Mouse (Mus musculus) right cerebral cortex, postnatal 36 days (tissue): ENCODE measurements around the gene Pou6f1.
"Not testable (repeated sequence)": the region's sequence is repeated elsewhere in the genome, so short reads cannot be mapped to it uniquely, and the experiment has no call there.

Experiments used
- DNase-seq, 2 experiments: peaks; one replicate each; pipeline ENCODE4 v3.0.0; 2022; ENCODE audit warnings: low spot score in 2 of 2, mixed read lengths in 1 of 2

The Pou6f1 gene

DNA sequence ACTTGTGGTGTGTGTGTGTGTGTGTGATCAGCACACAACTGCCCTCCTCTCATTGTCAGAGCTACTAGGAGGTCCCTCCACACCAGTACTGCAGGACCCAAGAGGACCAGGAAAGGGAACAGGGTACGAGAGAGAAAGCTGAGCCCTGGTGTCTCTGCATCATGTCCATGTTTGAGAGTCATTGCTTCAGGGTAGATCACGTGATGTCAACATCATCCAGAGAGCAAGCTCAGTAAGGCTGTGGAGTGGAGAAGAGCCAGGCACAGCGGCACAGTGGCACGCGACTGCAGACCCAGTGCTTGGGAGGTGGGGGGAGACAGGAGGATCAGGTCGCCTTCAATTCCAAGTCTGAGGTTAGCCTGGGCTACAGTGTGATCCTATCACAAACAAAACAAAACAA, 23.4 kb downstream of the Pou6f1 start:
- no peak for DNase-seq

DNA sequence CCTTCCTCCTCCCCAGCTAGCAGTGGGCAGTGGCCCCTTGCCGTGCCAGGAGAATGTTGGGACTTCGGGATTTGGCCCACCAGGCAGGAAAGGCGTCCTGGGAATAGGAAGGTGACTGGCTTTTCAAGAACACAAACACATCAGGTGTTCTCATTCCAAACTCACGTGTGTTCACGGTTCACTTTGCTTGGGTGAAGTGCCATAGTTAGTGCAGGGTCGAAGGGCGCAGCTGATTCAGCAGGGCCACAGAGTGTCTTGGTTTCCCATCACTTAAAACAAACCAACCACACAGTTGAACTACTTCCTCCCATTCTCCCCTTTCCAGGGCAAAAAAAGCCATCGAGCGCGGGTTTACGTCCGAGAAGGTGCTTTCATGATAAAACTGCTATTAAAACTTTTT, 24.4 kb downstream of the Pou6f1 start:
- no peak for DNase-seq

DNA sequence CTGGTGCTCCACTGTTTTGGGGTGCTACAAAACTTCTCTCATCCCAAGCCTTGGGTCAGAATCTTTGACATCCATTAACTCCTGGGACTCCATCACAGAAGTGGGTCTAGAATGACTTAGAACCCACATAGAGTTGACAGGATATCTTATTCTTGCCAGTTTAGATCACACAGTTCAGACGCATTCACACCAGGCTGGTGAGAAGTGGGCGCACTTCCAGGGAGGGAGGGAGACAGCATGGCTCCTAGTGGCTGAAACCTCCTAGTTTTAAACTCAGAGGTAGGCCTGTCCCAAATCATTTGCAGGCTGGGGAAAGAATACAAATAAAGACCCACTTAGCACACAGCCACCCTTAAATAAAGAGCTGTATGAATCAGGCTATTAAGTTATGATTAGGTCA, 25.4 kb downstream of the Pou6f1 start:
- DNase-seq: no peak

DNA sequence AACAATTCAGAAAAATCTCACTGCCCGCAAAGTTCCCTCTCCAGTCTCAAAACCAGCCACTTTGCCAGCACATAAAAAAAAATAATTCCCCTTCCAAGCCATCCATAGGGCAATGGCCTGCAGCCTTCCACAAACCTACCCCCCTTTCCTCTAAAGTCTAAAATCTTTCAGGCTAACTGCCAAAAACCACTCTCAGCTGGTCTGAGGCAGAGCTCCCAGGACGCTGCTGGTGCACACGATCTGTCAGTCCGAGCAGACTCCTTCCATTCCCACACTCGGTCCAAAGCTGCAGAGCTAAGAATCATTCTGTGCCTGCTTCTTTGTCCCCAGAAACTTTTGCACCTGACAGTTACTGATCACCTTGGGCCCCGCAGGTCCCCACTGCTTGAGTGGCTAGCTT, 25.8 kb downstream of the Pou6f1 start:
- no peak for DNase-seq

- DNase-seq: no peak
Observed at GRCm38 (mm10) chr15:100569239-100569638, 30.5 kb downstream of the Pou6f1 start.

DNA sequence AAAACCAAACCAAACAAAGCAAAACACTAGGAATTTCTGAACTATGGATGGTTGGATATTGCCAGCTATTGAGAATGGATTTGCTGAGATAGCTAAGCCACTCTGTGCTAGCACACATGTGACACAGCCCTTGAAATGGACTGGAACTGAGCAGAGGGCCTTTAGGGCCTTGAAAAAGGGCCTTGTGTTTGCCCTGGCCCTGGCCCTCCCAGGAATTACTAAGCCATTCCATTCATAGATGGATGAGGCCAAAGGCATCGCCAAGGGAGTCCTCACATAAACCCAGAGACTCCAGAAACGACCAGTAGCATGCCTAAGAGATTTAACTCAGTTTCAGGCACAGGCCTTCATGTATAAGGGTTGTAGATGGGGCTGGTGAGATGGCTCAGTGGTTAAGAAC, 33.3 kb downstream of the Pou6f1 start:
- no peak for DNase-seq

DNA sequence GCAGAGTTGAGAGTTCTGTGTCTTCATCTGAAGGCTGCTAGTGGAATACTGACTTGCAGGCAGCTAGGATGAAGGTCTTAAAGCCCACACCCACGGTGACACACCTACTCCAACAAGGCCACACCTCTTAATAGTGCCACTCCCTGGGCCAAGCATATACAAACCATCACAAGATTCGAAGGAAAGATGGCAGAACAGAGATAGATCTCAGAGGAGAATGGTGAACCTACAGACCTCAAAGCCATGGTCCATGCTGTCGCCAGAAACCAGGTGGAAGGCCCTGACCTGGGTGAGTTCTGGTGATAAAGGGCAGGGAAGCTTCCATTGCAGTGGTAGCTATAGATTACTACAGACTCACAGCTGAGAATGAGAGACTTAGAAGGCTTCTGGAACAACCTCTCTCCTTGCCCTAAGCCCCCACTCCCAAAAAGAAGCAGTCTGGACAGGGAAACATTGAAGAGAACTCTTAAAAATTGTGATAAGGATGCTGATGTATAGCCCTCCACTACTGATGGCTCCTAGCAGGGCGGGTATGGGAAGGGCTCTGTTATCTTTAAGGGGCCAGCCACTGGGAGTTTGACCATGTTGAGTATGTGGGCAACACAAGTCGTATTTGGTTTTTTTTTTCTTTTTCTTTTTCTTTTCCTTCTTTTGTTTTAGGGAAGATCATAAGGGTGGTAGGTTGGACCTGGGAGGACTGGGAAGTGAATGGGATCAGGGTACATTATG, 41.9 kb downstream of the Pou6f1 start:
- no peak for DNase-seq

DNA sequence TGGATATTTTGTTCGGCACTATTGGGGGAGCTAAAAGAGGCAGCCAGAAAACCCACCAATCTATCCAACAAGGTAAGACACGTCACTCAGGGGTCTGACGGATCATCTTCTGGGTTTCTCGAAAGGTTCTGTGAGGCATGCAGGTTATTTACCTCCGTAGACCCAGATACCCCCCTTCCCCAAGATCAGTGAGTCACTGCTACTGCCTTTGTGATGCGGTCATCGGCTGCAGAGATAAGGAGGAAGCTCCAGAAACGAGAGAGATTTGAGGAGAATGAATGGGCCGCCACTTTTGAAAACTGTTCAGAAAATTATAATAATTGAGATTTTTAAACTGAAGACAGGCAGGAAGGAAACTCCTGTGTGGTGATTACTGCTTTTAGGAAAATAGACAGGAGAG, 43.4 kb downstream of the Pou6f1 start:
- DNase-seq: no peak

- no peak for DNase-seq
Observed at GRCm38 (mm10) chr15:100555965-100556364, 43.8 kb downstream of the Pou6f1 start.

DNA sequence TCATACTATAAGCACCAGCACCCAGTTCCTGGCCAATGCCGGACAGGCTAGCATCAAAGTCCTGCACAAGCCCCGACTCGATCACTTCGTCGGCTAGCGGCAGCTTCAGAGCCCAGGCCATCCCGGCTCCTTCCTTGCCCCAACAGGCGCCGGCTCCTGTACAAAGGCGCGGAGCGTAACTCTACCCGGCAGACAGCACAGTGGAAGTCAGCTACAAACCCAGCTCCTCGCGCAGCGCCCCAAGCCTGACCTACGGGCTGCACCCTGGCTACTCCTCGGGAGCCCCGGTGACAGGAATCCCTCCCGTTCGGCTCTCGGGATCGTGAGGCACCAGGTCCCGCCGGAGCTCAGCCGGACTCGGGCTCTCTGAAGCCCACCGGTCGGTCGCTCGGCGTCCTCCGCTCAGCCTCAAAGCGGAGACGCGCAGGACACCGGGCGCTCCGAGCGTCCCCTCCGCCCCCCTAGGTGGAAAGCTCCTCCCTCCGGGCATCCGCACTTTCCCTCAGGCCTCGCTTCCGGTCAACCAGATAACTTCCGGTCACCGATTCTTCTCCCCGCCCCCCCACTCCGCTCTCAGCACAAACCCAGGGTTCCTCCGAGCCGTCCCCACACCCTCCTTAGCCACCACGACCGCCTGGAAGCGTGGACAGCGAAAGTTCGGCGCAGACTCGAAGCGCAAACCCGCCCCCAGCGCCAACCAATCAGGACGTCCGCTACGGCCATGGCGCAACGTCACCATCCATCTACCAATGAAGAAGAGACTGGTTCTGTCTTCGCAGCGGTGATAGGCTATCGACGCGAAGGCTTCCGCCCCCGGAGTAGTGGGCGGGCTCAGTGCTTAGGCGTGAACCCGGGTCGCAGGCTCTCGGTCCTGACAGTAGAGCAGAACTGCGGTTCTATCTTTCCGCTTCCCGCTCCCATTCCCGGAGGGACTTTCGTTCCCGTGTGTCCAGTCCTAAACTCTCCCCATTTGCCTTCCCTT, 48.2 kb downstream of the Pou6f1 start, which contains the start of gene Tfcp2:
TSS of gene Tfcp2 (minus strand) at position 683 of the 982 bp plus-strand sequence.
- DNase-seq: peak; percentile 99

DNA sequence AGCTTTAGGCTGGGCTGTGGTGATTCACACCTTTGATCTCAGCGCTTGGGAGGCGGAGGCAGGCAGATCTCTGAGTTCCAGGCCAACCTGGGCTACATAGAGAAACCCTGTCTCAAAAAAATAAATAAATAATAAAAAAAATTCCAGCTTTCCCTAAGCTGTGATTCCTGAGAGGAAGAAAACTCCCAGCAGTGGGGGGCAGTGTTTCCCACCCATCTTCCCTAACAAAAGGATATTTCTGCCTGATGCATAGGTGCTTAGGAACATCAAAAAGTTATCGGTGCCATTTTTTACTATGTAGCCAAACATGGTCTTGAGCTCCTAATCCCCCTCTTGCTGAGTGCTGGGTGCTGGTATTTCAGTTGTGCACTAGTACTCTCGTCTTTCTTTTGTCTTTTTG, 49.5 kb downstream of the Pou6f1 start:
- no peak for DNase-seq

GRCm38 (mm10) chr15:100543651-100544030, 56.1 kb downstream of the Pou6f1 start:
- DNase-seq: not testable (repeated sequence)

- DNase-seq: not testable (repeated sequence)
Observed at GRCm38 (mm10) chr15:100542876-100543650, 56.7 kb downstream of the Pou6f1 start.

GRCm38 (mm10) chr15:100541426-100541825, 58.4 kb downstream of the Pou6f1 start:
- DNase-seq: no peak

GRCm38 (mm10) chr15:100541001-100541400, 58.8 kb downstream of the Pou6f1 start:
- DNase-seq: not testable (repeated sequence)

DNA sequence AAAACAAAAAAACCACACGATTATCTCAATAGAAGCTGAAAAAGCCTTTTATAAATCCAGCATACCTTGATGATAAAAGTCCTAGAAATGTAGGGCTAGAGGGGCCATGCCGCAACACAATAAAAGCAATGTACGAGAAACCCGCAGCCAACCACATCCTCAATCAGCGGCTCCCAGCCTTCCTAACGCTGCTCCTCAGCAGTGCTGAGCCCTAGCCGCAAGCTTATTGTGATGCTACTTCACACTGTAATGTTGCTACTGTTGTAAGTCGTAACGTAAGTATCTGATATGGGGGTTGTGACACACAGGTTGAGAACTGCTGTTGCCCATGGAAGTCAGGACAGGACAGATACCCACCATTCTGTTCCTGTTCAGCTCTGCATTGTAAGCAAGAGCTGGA, 60.4 kb downstream of the Pou6f1 start:
- no peak for DNase-seq

- no peak for DNase-seq
Observed at GRCm38 (mm10) chr15:100537913-100538312, 61.9 kb downstream of the Pou6f1 start.

DNA sequence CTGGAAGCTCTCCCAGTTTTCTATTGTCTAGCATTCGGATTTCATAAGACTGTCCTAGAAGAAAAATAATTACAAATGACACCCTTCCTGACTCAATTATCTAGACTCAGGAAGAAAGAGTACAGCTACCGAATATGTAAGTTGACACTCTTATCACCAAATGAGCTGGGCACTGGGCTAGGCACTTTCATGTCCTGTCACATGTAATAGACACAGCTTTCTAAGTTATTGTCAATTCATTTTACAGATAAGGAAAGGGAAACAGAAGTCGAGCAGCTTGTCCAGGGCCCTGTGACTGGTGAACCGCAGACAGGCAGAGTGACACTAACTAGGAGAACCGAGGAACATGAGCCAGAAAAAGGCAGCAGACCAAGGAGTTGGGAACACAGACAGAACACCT, 71.9 kb downstream of the Pou6f1 start:
- DNase-seq: no peak

DNA sequence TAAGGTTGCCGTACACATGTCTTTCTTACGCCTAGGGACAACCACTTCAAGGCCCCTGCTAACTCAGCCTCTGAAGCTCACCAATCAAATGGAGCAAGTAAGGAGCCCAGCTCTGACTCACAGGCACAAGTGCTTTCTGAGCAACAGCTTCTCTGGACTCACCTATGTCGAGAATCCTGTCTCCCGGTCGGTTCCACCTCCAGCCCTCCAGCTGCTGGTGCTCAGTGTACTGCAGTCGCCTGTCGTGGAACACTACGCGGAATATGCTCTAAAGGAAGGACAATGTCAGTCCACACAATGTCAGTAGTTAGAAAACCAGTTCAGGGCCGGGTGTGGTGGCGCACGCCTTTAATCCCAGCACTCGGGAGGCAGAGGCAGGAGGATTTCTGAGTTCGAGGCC, 74.4 kb downstream of the Pou6f1 start:
- no peak for DNase-seq
